Mouse (Mus musculus): ENCODE measurements around the gene Apbb2.

DNA sequence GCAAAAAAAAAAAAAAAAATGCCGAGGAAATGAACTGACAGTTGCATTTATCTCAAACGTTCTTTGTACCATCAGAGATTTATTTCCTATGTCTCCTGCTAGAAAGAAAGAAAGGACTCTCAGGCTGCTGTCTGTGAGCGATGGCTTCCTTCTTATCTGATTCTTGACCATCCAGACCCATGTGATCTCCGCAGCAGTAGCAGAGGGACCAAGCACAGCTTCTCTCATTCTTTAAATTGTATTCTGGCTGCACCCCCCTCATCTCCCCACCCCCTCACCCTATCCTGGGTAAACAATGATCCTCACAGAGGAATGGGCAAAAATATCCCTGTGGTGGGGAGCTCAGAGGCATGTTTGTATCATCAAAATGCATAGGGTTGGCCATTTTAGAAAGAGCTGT, 165.5 kb downstream of the Apbb2 start:
- TF ChIP-seq CTCF (IDR thresholded peaks at IDR 0.05; ENCODE audit: control insufficient read depth, insufficient read depth, insufficient read length) = no peak
- no peak for TF ChIP-seq CEBPB (IDR thresholded peaks at IDR 0.05; ENCODE audit: low read depth)
- TF ChIP-seq USF1 (IDR thresholded peaks at IDR 0.05; ENCODE audit: low read depth) = no peak
- TF ChIP-seq FOSL1 (IDR thresholded peaks at IDR 0.05; ENCODE audit: insufficient read depth, low read length, poor library complexity, severe bottlenecking) = no peak
- TF ChIP-seq MAX (IDR thresholded peaks at IDR 0.05) = no peak
- TF ChIP-seq MYOD1 (IDR thresholded peaks at IDR 0.05; ENCODE audit: control insufficient read depth, insufficient read length, low read depth) = no peak
- no peak for TF ChIP-seq MYOG (IDR thresholded peaks at IDR 0.05; ENCODE audit: control insufficient read depth, extremely low read depth, insufficient read length)
